Mouse (Mus musculus) large intestine, adult 2 months (tissue): ENCODE measurements around the gene Smarcb1. TPM values are rescaled to one million over a fixed set of nuclear protein-coding genes. Genes with fewer than 3 reads are reported as not detected.
"Not testable (repeated sequence)": the region's sequence is repeated elsewhere in the genome, so short reads cannot be mapped to it uniquely, and the experiment has no call there.

Source experiments
- DNase-seq: peaks from one replicate; pipeline ENCODE4 v3.0.0-alpha.2; 2012; ENCODE audit warnings: low read depth, low spot score
- WGBS: fragments of 180-500 bp; shearing (Covaris S2); methylation state at CpG from one replicate; pipeline ENCODE4 v1.1.7; 2018; 5-methylcytosine and 5-hydroxymethylcytosine counted together
- polyA plus RNA-seq: library from polyadenylated mRNA; depleted of rRNA; stranded (reverse); fragments of >200 nt; gene quantifications from 2 replicates; pipeline ENCODE4 v1.2.3, GENCODE M21; 2012

The Smarcb1 gene
- polyA plus RNA-seq, 1 experiment, result 48.6 TPM

DNA sequence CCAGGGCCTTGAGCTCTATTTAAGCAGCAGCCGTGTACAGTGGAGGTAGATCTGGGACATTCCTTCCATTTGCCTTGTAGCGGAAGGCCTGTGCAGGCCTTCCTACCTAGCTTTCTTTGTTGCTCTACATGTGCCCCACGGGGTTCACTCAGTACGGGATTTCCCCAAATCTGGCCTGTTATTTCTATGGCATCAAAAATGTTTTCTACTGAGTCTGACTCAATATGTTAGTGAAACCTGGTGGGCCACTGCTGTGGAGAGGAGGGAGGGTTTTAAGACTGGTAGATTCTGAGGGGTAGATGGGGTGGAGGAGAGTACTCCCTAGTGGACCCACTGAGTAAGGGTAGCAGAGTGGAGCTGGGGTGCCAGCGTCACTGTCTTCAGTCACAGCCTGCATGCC is 25.7 kb downstream of the Smarcb1 start:
- WGBS, result 93% methylated on average over 5 of the region's 5 CpGs
- DNase-seq, result no peak

DNA sequence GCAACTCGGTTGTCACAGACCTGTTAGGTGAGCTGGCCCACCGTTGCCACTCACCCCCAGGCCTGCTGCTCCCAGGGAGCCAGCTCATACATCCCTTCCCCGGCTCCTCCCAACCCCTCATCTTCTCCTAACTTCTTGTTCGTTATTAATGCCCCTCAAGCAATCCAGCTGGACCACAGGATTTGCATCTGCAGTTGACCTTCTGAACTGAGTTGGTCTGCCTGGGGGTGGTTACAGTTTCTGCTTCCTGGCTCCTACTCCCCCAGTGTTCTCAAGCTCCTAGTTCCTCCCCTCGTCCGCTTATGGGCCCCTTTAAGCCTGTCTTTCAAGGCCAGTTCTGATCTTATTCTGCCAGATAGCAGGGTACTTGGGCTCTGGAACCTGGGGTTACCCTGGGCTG is 26.8 kb downstream of the Smarcb1 start:
- 78% methylated on average over 6 of the region's 6 CpGs for WGBS
- DNase-seq, result no peak

DNA sequence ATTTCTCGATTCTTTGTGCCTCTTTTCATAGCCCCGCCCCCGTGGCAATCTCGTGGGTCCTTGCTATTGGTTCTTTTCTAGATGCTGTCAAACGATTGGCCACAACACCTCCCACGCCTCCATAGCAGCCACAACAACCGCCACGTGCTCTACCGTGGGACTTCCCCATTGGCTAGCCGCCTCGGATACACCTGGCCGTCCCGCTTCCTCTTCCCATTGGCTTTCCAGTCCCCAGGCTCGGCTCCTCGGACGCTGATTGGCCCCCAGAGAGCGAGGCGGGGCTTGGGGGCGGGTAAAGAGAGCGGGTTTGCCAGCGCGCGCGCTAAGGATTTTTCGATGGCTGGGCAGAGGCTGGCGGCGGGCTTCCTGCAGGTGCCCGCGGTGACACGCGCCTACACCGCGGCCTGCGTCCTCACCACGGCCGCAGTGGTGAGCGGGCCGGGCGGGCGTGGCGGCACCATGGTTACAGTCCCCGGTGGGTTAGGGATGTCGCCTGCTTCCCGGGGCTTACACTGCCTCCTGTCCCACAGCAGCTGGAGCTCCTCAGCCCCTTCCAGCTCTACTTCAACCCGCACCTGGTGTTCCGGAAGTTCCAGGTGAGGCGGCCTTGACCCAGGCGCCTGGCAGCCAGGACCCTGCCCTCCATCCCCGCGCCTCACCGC is 28.2 kb downstream of the Smarcb1 start, which contains the start of gene Derl3:
TSS of gene Derl3 (plus strand) at position 325 of the 662 bp plus-strand sequence.
- peak; percentile 90 for DNase-seq
- 2% methylated on average over 51 of the region's 51 CpGs for WGBS

DNA sequence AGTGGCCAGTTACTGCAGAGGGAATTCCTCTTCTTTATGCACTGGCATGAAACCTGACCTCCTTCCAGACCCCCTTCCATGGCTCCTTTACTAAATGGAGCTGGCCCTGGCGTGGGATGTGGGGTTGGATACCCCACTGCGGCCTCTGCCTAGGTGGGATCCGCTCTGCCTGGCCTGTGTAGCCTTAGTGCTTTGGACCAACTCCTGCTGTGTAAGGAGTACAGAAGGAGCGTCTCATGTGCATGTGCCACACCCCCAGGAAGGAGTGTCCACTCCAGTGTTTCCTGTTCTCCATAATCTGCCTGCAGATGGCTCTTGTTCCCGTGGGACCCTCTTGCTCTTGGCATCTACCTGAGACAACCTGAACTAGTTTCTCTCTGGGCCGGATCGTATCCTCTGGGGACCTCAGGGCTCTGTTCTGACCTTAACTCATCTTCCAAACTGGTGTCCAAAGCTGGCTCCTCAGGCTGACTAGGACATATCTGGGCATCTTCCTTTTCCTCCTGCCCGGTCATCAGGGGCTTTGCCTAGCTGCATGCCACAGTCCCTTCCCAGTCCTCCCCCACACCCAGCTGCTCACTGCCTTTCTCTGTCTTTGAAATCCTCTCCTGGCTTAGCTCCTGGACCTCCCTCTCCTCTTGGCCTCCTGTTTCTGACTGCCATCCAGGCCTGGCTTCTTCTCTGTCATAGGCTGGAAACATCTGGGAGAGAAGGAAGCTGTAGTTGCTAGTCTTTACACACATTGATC is 31.8 kb downstream of the Smarcb1 start:
- WGBS, result 38% methylated on average over 8 of the region's 8 CpGs
- DNase-seq, result no peak

DNA sequence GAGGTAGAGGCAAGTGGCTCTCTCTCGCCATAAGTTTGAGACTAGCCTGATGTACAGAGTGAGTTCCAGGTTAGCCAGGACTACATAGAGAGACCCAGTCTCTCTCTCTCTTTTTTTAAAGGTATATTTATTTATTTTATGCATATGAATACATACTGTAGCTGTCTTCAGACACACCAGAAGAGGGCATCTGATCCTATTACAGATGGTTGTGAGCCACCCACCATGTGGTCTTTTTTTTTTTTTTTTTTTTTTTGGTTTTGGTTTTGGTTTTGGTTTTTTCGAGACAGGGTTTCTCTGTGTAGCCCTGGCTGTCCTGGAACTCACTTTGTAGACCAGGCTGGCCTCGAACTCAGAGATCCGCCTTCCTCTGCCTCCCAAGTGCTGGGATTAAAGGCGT is 33.9 kb downstream of the Smarcb1 start:
- 72% methylated on average over 5 of the region's 5 CpGs for WGBS
- DNase-seq, result not testable (repeated sequence)

DNA sequence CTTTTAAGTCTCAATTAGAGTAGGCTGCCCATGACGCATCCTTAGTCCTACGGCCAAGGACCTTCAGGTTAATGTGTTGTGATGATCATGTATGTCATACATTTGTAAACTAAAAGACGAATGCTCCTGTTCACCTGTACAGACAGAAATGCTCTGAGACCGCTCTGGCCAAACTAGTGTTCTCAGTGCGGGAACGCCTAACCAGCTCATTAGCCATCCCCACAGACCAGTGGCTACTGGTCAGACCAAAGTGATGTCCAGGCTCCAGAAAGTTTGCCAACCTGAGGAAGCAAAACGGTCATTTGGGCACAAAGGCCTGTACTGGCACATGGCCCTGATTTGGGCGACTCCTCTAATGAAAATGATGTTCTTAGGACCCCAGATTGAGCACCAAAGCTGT is 36.7 kb downstream of the Smarcb1 start:
- WGBS, result 96% methylated on average over 8 of the region's 8 CpGs

DNA sequence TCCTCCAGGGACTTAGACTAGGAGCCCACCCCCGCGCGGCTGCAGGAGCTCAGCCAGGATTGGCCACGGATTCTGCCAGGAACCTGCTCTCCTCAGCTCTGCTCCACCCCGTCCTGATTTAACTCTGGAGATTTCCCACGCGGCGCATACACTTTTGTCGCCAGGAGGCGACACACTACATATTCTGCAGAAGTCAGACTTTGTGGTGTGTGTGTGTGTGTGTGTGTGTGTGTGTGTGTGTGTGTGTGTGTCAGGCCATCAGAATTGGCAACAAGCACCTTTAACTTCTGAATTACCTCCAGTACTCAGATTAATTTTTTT is 38.2 kb downstream of the Smarcb1 start:
- peak; percentile 37 for DNase-seq
- WGBS, result under 1% methylated on average over 10 of the region's 10 CpGs

More for the DNA sequence above, 36.7 kb downstream of the Smarcb1 start:
- no peak for DNase-seq

DNA sequence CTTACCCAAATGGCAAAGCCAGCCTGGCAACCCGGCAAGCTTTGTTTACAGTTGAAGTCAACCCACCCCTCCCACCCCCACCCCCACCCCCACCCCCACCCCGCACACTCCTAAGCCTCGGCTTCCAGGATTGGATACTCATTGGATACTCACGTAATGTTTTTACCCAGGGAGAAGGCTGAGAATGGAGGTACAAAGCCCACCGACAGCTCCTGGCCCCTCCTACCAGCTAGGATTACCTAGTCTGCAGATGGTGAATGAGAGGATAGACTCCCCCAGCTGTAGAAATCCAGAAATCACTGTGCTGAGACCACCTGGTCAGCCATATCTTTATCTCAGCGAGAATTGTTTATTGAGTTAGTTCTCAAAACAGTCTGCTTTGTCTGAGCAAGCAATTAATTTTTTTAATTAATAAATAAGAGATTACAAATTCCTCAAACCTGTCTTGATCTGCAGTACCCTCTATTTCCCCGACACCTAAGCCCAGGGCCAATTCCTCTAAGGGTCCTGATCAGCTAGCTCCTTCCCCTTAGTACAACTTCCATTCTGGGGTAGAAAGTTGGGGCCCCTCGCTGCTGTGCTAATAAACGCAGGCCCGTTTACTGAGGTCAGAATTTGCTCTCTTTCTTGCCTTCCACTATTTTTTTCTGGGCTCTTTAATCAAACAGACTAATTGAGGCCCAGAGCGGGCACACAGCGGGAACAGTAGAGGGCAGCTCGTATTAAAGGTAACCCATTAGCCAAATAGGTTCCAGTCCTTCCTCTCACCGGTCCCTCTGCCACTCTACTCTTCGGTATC is 38.8 kb downstream of the Smarcb1 start:
- 17% methylated on average over 15 of the region's 15 CpGs for WGBS
- DNase-seq, result no peak

DNA sequence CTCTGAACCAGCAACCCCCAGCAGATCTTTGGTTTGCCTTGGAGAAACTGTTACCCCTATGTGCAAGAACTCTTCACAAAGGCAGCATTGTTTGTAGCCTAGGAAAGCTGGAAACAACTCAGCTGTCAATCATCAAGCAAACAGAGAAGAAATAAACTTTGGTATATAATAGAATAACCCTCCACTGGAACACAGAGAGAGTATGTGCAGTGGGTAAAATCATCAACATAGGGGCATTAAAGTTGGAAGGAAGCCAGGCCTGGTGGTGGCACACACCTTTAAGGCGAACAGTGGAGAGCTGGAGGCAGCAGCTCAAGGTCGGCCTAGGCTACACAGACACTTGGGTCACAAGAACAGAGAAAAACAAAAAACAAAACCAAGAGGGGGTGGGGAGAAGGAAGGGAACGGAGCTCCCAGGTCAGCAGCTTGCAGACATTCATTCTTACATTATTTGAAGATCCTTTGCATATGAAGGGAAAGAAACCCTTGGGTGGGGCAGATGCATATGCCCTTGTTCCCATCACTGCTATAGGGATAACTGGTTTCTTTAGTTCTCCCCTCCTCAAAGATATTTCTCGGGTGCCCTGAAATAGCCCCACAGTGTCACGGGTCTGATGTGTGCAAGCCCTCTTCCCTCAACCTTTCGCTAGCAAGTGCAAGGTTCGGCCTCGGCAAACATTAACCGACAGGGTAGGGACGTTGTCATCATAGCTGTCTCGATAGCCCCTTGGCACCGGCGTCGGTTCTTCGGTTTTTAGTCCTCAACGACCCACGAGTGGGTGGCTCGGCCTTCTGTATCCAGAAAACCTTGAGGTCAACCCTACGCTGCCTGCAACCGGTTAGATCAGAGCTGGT is 39.6 kb downstream of the Smarcb1 start:
- 20% methylated on average over 20 of the region's 20 CpGs for WGBS
- DNase-seq, result no peak

DNA sequence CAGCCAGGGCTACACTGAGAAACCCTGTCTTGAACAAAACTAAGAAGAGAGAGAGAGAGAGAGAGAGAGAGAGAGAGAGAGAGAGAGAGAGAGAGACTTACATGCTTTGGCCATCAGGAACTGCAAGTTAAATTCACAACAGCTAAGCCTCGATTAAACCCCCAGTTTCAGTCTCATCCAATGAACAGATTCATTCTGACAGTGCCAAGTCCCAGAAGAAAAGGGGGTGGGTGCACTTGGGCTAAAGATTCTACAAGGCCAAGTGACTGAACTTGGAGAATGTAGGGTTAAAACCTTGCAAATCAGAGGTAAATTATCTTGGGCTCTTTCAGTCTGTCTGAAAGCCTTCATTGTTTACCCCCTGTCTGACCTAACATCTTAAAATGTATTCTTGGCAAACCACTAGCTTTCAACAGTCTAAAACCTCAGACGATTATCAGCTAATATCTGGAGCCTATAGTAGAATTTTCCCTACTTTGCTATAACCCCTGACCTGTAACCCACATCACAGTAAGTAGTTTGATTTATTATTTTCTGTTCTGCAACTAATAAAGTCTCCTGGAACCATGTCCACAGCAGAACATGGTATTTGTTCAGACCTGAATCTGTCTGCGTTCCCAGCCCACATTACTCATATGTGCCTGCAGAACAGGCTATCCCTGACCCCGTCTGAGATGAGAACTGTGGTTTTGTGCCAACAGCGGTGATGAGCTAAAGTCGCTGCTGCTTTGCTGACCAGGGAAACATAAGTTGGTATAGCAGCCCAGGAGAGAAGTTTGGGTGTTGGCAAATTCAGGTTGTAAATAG is 40.4 kb downstream of the Smarcb1 start:
- DNase-seq, result no peak
- 22% methylated on average over 6 of the region's 6 CpGs for WGBS

DNA sequence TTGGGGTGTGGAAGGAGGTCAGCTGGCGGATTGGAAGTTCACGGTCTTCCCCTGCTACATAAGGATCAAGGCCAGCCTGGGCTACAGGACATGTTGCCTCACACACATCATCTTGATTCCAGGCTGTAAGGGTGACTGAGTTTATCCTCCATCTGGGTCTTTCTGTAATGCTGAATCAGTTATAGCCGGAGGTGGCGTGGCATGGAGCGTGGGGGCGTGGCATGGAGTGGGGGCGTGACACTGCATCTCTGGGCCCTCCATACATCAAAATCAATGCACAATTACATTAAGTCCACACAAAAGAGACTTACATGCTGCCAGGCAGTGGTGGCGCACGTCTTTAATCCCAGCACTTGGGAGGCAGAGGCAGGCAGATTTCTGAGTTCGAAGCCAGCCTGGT is 41.1 kb downstream of the Smarcb1 start:
- no peak for DNase-seq
- WGBS, result 92% methylated on average over 10 of the region's 10 CpGs

DNA sequence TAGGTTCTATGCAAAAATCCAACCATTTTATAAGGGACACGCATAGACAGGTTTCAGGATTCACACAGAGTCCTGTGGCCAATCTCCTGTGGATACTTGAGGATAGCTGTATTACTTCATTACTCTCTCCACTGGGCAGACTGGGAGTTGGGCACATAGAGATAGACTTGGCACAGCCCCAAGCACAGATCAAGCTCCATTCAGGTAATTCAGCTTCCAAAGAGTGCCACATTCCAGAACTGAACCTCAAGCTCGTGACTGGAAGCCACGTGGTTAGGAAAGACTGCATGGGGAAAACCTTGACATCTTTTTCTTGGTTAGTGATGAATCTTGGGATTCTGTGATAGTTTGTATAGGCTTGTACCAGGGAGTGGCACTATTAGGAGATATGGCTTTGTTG is 42.6 kb downstream of the Smarcb1 start:
- no peak for DNase-seq
- 61% methylated on average over 3 of the region's 3 CpGs for WGBS

DNA sequence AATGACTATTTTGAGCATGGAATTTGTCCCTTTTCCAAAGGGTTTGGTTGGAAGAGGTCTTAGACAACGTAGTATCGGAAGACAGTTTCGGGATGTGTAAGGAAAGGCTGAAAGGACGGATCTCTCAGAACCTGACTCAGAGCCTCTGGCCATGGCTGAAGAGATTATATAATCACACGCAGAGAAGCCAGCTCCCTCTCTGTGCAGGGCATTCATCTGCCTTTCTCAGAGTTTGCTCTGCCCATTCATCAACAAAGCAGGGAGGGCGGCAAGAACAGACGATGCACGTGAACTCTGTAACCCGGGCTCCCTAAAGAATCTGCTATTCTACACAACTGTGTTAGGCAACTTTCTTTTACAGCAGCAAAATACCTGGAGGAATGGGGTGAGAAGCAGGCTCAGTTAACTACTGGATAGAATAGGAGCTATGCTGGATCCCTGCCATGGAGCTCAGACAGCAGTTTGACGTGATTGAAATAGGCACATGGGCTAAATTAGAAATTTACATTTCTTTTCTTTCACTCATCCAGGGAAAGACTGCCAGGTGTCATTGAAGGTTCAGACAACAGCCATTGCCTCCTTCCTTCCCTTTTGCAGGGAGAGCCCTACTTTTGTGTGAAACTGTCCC is 47.8 kb downstream of the Smarcb1 start:
- DNase-seq, result no peak
- 43% methylated on average over 10 of the region's 10 CpGs for WGBS

DNA sequence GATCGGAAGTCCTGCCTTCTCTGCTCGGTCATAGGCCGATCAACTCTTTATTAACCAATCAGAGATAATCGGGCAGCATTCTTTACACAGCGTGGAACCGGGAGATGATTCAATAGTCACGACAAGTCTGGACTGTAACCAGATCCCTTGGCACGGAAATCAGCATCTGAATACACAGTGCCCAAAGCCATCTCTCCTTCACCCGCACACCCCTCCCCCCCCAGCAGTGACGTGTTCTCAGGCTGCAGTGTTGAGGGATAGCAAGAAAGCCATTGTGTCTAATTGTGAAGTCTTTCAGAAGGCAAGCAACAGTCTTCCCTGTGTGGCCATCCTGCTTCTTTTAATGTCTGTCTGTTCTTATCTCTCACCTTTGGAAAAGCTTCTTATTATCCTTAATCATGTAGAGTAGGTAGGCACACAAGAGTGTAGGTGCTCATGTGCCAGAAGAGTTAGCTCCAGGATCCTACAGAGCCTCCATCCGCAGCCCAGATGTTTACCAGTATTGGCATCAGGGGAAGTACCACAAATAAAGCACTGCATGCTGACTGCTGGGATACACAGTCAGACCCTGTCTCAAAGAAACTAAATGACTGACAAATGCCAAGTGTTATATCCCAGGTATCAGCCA is 48.4 kb downstream of the Smarcb1 start:
- DNase-seq, result no peak
- WGBS, result 13% methylated on average over 11 of the region's 11 CpGs

DNA sequence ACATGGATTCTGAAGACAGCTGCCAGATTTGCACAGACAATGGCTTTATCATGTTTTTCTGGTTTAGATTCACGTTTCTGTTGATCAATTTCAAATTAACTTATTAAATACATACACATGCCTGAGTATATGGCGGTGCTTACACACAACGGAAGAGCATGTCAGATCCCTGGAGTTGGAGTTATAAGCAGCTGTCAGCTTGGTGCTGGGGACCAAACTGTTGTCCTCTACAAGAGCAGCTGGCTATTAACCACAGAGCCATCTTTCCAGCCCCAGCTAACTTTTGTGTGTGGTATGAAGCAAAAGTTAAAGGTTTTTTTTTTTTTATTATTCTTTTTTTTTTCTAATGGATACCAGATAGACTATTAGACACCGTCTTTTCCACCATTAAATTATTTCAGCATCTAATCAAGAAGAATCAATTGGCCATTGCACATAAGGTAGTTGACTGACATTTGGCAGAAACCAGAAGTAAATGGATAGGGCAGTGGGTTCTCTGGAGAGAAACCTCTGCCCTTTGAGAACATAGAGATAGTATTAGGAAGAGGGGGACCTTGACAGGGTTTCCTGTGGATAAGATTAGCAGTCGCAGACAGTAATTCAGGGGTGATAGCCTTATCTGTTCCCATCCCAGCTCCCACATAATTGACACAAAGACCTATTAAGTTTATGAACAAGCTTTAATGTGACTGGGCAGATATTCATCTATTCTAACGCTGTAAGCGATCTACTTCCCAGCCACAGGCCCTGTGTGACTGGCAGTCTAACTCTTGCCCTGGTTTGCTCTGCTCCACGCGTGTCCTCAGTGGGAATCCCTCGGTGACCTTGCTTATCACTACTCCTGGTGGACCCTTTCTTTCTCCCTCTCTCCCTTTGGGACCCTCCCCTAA is 49.1 kb downstream of the Smarcb1 start:
- no peak for DNase-seq
- 55% methylated on average over 10 of the region's 10 CpGs for WGBS

DNA sequence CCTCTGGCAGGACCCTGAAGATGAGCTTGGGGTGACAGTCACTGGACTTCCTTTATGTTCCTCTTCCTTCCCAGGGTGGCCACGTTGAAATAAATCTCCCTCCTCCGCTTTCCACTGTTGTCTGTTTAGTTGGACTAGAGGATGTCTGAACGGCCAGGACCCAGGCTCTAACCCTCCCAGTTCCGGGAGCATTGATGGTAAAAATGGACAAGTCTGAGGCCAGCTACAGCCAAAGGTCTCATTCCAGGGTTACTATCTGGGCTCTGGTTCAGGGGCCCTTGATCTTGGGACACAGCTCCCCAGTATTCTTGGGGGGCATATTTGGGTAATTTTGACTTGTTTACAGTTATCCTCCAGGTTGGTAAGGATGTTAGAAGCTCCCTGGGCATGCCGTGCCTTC is 59.8 kb downstream of the Smarcb1 start:
- DNase-seq, result no peak
- 87% methylated on average over 5 of the region's 5 CpGs for WGBS

DNA sequence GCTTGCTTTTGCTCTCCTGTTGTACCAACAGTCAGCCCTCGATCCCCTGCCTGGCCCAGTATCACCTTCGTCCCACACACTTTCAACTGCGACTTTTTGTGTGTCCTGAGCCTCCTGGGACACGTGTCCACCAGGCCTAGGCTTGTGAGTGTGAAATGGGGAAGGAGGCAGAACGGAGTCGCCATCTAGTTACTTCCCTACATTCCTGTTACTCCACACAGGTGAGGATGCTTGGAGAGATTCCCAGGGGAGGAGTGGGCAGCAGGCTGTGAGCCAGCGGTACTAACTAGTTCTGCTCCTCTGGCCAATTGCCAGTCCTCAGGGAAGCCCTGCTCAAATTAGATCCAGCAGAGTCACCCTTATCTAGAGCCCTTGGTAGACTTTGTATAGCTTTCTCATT is 60.7 kb downstream of the Smarcb1 start:
- 54% methylated on average over 7 of the region's 7 CpGs for WGBS

More for the DNA sequence above, 60.7 kb downstream of the Smarcb1 start:
- DNase-seq, result no peak
